Mouse (Mus musculus): ENCODE results near the gene Tnfrsf9. TPM values are rescaled to one million over a fixed set of nuclear protein-coding genes. Genes with fewer than 3 reads are reported as not detected.

Tnfrsf9 gene
- polyA plus RNA-seq, 1 experiment from 2014 or later: 1.1 TPM

GRCm38 (mm10) chr4:150889273-150889954, 24.9 kb upstream of the Tnfrsf9 start:
- 25% methylated on average over 20 of the region's 20 CpGs for WGBS
- H3K4me3 ChIP-seq (ENCODE audit: low read depth, low read length): no peak overlapping the region; the same call in 1 of the 2 replicates
- peak; percentile 49 for DNase-seq (ENCODE audit: low spot score)
- TF ChIP-seq CTCF (IDR thresholded peaks at IDR 0.05): 0 out of 2 replicates have a peak, but pooled peaks have one; percentile 4
- TF ChIP-seq EP300 (IDR thresholded peaks at IDR 0.05): no peak
- peak overlapping the region; percentile 39 for H3K4me2 ChIP-seq (replicated peaks; ENCODE audit: low read depth, low read length)
- no peaks in the 10 kb centered on the region for H3K9me3 ChIP-seq (ENCODE audit: low read length)
- no peak overlapping the region for H3K9ac ChIP-seq (replicated peaks; ENCODE audit: low read depth)
- H3K36me3 ChIP-seq (ENCODE audit: insufficient read depth, low read length): no peaks in the 10 kb centered on the region
- H3K27ac ChIP-seq (ENCODE audit: low read length): 0 out of 2 replicates have a peak overlapping the region, but pooled peaks have one; percentile 9
- no peak for ATAC-seq
- peaks cover 17% of the 10 kb centered on the region for H3K4me1 ChIP-seq (ENCODE audit: insufficient read depth, low read depth, low read length)
- H3K27me3 ChIP-seq (replicated peaks; ENCODE audit: insufficient read depth, low read length): no peaks in the 10 kb centered on the region

- no peak for TF ChIP-seq CTCF (IDR thresholded peaks at IDR 0.05)
- TF ChIP-seq EP300 (IDR thresholded peaks at IDR 0.05): no peak
- peak; percentile 74 for DNase-seq (ENCODE audit: low spot score)
- peak overlapping the region; percentile 39 for H3K4me2 ChIP-seq (replicated peaks; ENCODE audit: low read depth, low read length)
- no peak overlapping the region; the same call in 1 of the 2 replicates for H3K4me3 ChIP-seq (ENCODE audit: low read depth, low read length)
- peaks cover 17% of the 10 kb centered on the region for H3K4me1 ChIP-seq (ENCODE audit: insufficient read depth, low read depth, low read length)
- H3K27ac ChIP-seq (ENCODE audit: low read length): 0 out of 2 replicates have a peak overlapping the region, but pooled peaks have one; percentile 9
- peak; percentile 64 for ATAC-seq
- H3K36me3 ChIP-seq (ENCODE audit: insufficient read depth, low read length): no peaks in the 10 kb centered on the region
- WGBS: 23% methylated on average over 13 of the region's 13 CpGs
- no peak overlapping the region for H3K9ac ChIP-seq (replicated peaks; ENCODE audit: low read depth)
- H3K27me3 ChIP-seq (replicated peaks; ENCODE audit: insufficient read depth, low read length): no peaks in the 10 kb centered on the region
- H3K9me3 ChIP-seq (ENCODE audit: low read length): no peaks in the 10 kb centered on the region
These were observed 24.4 kb upstream of the Tnfrsf9 start for GRCm38 (mm10) chr4:150889955-150890315.

GRCm38 (mm10) chr4:150891308-150891707, 23.1 kb upstream of the Tnfrsf9 start:
- H3K27ac ChIP-seq (ENCODE audit: low read length): no peak overlapping the region
- H3K36me3 ChIP-seq (ENCODE audit: insufficient read depth, low read length): no peaks in the 10 kb centered on the region
- H3K9ac ChIP-seq (replicated peaks; ENCODE audit: low read depth): no peak overlapping the region
- no peaks in the 10 kb centered on the region for H3K27me3 ChIP-seq (replicated peaks; ENCODE audit: insufficient read depth, low read length)
- H3K9me3 ChIP-seq (ENCODE audit: low read length): no peaks in the 10 kb centered on the region
- peaks cover 17% of the 10 kb centered on the region for H3K4me1 ChIP-seq (ENCODE audit: insufficient read depth, low read depth, low read length)
- H3K4me3 ChIP-seq (ENCODE audit: low read depth, low read length): no peak overlapping the region
- ATAC-seq (no peak), DNase-seq (ENCODE audit: low spot score) (peak; percentile 42)
- 49% methylated on average over 5 of the region's 5 CpGs for WGBS
- no peak for TF ChIP-seq EP300 (IDR thresholded peaks at IDR 0.05)
- no peak for TF ChIP-seq CTCF (IDR thresholded peaks at IDR 0.05)
- no peak overlapping the region for H3K4me2 ChIP-seq (replicated peaks; ENCODE audit: low read depth, low read length)

- no peaks in the 10 kb centered on the region for H3K9me3 ChIP-seq (ENCODE audit: low read length)
- ATAC-seq: no peak
- peaks cover 5% of the 10 kb centered on the region; the same call in 1 of the 2 replicates for H3K36me3 ChIP-seq (ENCODE audit: insufficient read depth, low read length)
- H3K9ac ChIP-seq (replicated peaks; ENCODE audit: low read depth): no peak overlapping the region
- H3K4me1 ChIP-seq (ENCODE audit: insufficient read depth, low read depth, low read length): peaks cover 7% of the 10 kb centered on the region; the same call in 1 of the 2 replicates
- H3K4me2 ChIP-seq (replicated peaks; ENCODE audit: low read depth, low read length): no peak overlapping the region
- WGBS: 58% methylated on average over 8 of the region's 8 CpGs
- H3K27me3 ChIP-seq (replicated peaks; ENCODE audit: insufficient read depth, low read length): no peaks in the 10 kb centered on the region
- no peak overlapping the region for H3K27ac ChIP-seq (ENCODE audit: low read length)
- TF ChIP-seq CTCF (IDR thresholded peaks at IDR 0.05): no peak
- TF ChIP-seq EP300 (IDR thresholded peaks at IDR 0.05): no peak
- DNase-seq (ENCODE audit: low spot score): no peak
- no peak overlapping the region for H3K4me3 ChIP-seq (ENCODE audit: low read depth, low read length)
These were observed 19.5 kb upstream of the Tnfrsf9 start for GRCm38 (mm10) chr4:150894718-150895501.

GRCm38 (mm10) chr4:150896896-150897624, 17.3 kb upstream of the Tnfrsf9 start:
- DNase-seq (ENCODE audit: low spot score) (no peak), ATAC-seq (no peak)
- 93% methylated on average over 26 of the region's 26 CpGs for WGBS
- Histone ChIP-seq H3K4me1 (ENCODE audit: insufficient read depth, low read depth, low read length) (no peaks in the 10 kb centered on the region), H3K27me3 (replicated peaks; ENCODE audit: insufficient read depth, low read length) (no peaks in the 10 kb centered on the region), H3K27ac (ENCODE audit: low read length) (no peak overlapping the region), H3K9ac (replicated peaks; ENCODE audit: low read depth) (no peak overlapping the region), H3K4me2 (replicated peaks; ENCODE audit: low read depth, low read length) (no peak overlapping the region), H3K9me3 (ENCODE audit: low read length) (no peaks in the 10 kb centered on the region), H3K4me3 (ENCODE audit: low read depth, low read length) (no peak overlapping the region), H3K36me3 (ENCODE audit: insufficient read depth, low read length) (peaks cover 20% of the 10 kb centered on the region; the same call in 1 of the 2 replicates)
- TF ChIP-seq CTCF (IDR thresholded peaks at IDR 0.05): no peak
- no peak for TF ChIP-seq EP300 (IDR thresholded peaks at IDR 0.05)
